Mouse (Mus musculus): Measurements from ENCODE around the gene AI837181.

The AI837181 gene

DNA sequence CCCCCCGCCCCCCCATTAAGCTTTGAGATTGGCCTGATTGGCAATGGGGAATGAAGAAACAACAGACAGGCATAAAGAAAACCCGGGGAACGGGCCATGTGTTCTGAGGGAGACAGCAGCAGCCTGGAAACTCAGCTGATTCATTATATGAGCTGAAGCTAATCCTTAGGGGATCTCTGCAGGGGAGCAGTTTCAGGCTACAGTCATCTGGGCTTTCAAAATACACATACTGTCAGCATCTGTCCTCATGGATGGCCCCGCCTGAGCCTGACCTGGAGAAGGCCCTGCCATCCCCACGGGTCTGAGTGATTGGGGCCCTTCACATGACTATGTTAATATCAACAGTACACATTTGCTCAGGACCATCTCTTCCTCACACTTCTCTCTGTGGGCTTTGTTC is 46.9 kb downstream of the AI837181 start:
- in situ Hi-C loops (cut with MboI, MseI), result no loop called here

DNA sequence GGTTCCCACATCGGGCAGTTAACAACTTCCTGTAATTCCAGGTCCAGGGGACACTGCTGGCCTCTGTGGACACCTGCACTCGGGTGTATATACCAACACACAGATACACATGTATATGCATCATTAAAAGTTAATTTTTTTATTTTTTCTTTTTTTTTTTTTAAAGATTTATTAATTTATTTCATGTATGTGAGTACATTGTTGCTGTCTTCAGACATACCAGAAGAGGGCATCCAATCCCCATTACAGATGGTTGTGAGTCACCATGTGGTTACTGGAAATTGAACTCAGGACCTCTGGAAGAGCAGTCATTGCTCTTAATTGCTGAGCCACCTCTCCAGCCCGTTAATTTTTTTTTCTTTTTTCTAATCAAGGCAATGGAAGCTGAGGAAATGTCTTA is 47.9 kb downstream of the AI837181 start:
- in situ Hi-C loops (cut with MboI, MseI), result no loop called here

DNA sequence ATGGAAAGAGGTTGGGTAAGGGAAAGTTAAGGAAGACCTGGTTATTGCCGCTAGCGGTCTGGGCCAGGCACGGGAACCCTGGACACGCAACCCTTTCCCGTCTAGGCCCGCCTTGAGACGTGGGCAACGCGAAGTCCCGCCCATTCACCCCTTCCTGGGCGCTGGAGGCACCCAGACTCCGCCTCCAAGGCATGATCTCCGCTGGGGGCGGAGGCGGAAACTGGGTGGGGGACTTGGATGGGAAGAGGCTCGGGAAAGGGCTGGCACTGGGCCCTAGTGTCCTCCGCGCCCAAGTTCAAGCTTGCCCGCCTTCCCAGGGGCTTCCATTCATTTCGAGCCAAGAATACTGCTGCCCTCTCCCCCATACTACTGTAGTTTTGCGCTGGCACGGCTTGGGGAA is 48.8 kb downstream of the AI837181 start, which contains the start of gene Efemp2:
Gene Efemp2, plus strand, starts transcription at position 235 of the 400 bp plus-strand sequence.
- in situ Hi-C loops (cut with MboI, MseI), result no loop called here

DNA sequence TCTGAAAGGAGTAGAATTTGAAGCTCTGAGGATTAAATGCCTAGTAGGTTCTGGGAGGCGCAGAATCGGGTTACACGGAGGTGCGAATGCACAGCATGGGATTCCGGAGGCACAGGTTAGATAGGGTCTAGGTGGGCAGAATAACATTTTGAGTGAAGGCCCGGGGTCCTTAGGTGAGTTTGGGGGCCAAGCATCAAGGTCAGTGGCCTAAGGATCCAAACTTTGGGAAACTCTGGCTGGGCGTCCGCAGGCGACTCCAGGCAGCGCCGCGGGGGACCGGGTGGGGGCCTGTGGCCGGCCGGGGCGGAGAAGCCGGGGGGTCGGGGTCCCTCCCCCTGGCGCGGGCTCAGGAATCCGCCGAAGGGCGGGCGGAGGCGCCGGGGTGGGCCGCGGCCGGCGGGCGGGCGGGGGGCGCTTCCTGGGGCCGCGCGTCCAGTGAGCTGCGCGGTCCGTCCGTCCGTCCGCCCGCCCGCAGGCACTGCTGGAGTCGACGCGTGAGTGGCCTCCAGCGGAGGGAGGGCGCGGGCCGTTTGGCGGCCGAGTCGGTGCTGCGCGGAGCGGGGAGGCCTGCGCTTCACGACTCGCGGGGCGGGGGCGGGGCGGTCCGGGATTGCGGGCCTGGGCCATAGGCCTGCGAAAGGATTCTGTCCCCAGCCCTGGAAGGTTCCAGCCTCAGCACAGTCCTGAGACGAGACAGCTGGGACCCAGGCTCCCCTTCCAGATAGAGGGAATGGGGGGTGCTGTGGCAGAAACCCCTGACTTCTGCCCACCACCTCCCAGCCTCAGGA is 49.5 kb downstream of the AI837181 start:
- in situ Hi-C loops (cut with MboI, MseI), result no loop called here

DNA sequence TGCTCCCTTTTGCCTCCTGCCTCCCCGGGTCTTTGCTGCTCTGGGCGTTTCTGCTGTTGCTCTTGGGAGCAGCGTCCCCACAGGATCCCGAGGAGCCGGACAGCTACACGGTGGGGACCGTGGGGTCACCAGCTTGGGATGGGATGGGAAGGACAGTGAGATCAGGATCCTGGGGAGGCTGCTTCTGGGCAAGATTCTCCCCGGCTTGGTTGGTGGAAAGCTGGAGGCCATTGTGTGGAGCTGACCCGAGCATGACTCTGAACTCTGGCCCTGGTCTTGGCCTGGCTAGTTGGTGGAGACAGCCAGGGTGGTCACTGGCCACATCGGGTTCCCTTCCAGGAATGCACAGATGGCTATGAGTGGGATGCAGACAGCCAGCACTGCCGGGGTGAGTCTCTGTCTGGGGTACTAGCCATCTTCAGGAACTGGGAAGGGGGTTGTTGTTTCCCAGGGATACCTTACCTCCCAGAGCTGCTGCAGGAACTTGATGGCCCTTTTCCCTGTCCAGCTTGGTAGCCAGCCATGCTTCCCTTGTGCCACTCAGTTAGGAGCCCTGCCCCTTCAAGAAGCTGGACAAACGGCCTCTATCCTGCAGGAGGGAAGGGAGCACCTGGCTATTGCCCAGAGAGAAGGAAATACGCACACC is 50.2 kb downstream of the AI837181 start:
- in situ Hi-C loops (cut with MboI, MseI), result no loop called here

Measured in T-helper 2 cell (primary cell).